Mouse (Mus musculus): ENCODE data around the gene Ube2e2. TPM values are rescaled to one million over a fixed set of nuclear protein-coding genes. Genes with fewer than 3 reads are reported as not detected.

The Ube2e2 gene
- polyA plus RNA-seq, 1 experiment from 2014 or later, result 65.7 TPM

- no peaks in the 10 kb centered on the region for H3K4me1 ChIP-seq
- WGBS, result 61% methylated on average over 4 of the region's 4 CpGs
- H3K9me3 ChIP-seq, result peaks cover 10% of the 10 kb centered on the region; the same call in 1 of the 2 replicates
- no peak overlapping the region for H3K27ac ChIP-seq
- H3K36me3 ChIP-seq (replicated peaks), result no peaks in the 10 kb centered on the region
- ATAC-seq (ENCODE audit: low FRiP score), result no peak
- H3K27me3 ChIP-seq, result no peaks in the 10 kb centered on the region
- no peak overlapping the region for H3K9ac ChIP-seq
- H3K4me2 ChIP-seq, result no peak overlapping the region
- H3K4me3 ChIP-seq (replicated peaks), result no peak overlapping the region
Measured at GRCm38 (mm10) chr14:18657777-18658753, 236.0 kb downstream of the Ube2e2 start.

GRCm38 (mm10) chr14:18649123-18649675, 244.9 kb downstream of the Ube2e2 start:
- WGBS, result 82% methylated on average over 2 of the region's 2 CpGs

GRCm38 (mm10) chr14:18641656-18642055, 252.4 kb downstream of the Ube2e2 start:
- Histone ChIP-seq H3K27me3 (no peaks in the 10 kb centered on the region), H3K4me1 (no peaks in the 10 kb centered on the region), H3K36me3 (replicated peaks) (no peaks in the 10 kb centered on the region), H3K4me2 (no peak overlapping the region), H3K9ac (no peak overlapping the region), H3K27ac (no peak overlapping the region), H3K4me3 (replicated peaks) (no peak overlapping the region), H3K9me3 (no peaks in the 10 kb centered on the region)
- WGBS, result 93% methylated on average over 4 of the region's 4 CpGs
- no peak for ATAC-seq (ENCODE audit: low FRiP score)

More at GRCm38 (mm10) chr14:18649123-18649675, 244.9 kb downstream of the Ube2e2 start:
- Histone ChIP-seq H3K36me3 (replicated peaks) (no peaks in the 10 kb centered on the region), H3K9me3 (no peaks in the 10 kb centered on the region), H3K4me2 (no peak overlapping the region), H3K27me3 (no peaks in the 10 kb centered on the region), H3K27ac (no peak overlapping the region), H3K4me3 (replicated peaks) (no peak overlapping the region), H3K9ac (no peak overlapping the region), H3K4me1 (no peaks in the 10 kb centered on the region)
- ATAC-seq (ENCODE audit: low FRiP score), result no peak

- ATAC-seq (ENCODE audit: low FRiP score), result peak; percentile 39; the same call in 1 of the 2 replicates
- 68% methylated on average over 2 of the region's 2 CpGs for WGBS
- no peaks in the 10 kb centered on the region for H3K36me3 ChIP-seq (replicated peaks)
- no peak overlapping the region for H3K4me3 ChIP-seq (replicated peaks)
- H3K4me1 ChIP-seq, result no peaks in the 10 kb centered on the region
- no peak overlapping the region for H3K27ac ChIP-seq
- H3K4me2 ChIP-seq, result no peak overlapping the region
- H3K9me3 ChIP-seq, result no peaks in the 10 kb centered on the region
- H3K9ac ChIP-seq, result no peak overlapping the region
- no peaks in the 10 kb centered on the region for H3K27me3 ChIP-seq
Measured at GRCm38 (mm10) chr14:18638753-18639456, 255.2 kb downstream of the Ube2e2 start.

GRCm38 (mm10) chr14:18637739-18638138, 256.3 kb downstream of the Ube2e2 start:
- no peak for ATAC-seq (ENCODE audit: low FRiP score)
- WGBS, result 85% methylated on average over 1 of the region's 1 CpGs
- Histone ChIP-seq H3K9me3 (no peaks in the 10 kb centered on the region), H3K4me1 (no peaks in the 10 kb centered on the region), H3K4me2 (no peak overlapping the region), H3K4me3 (replicated peaks) (no peak overlapping the region), H3K9ac (no peak overlapping the region), H3K36me3 (replicated peaks) (no peaks in the 10 kb centered on the region), H3K27me3 (no peaks in the 10 kb centered on the region), H3K27ac (no peak overlapping the region)

GRCm38 (mm10) chr14:18628170-18628569, 265.9 kb downstream of the Ube2e2 start:
- Histone ChIP-seq H3K36me3 (replicated peaks) (no peaks in the 10 kb centered on the region), H3K27me3 (no peaks in the 10 kb centered on the region), H3K4me2 (no peak overlapping the region), H3K9ac (no peak overlapping the region), H3K4me1 (no peaks in the 10 kb centered on the region), H3K27ac (no peak overlapping the region), H3K9me3 (no peaks in the 10 kb centered on the region), H3K4me3 (replicated peaks) (no peak overlapping the region)
- 83% methylated on average over 1 of the region's 1 CpGs for WGBS
- no peak for ATAC-seq (ENCODE audit: low FRiP score)

GRCm38 (mm10) chr14:18618603-18619002, 275.5 kb downstream of the Ube2e2 start:
- H3K4me2 ChIP-seq, result no peak overlapping the region
- H3K9ac ChIP-seq, result no peak overlapping the region
- no peak overlapping the region for H3K4me3 ChIP-seq (replicated peaks)
- H3K36me3 ChIP-seq (replicated peaks), result no peaks in the 10 kb centered on the region
- no peak overlapping the region for H3K27ac ChIP-seq
- 82% methylated on average over 2 of the region's 2 CpGs for WGBS
- ATAC-seq (ENCODE audit: low FRiP score), result no peak
- no peaks in the 10 kb centered on the region for H3K9me3 ChIP-seq
- no peaks in the 10 kb centered on the region for H3K4me1 ChIP-seq
- no peaks in the 10 kb centered on the region for H3K27me3 ChIP-seq

- H3K27ac ChIP-seq, result no peak overlapping the region
- no peak for ATAC-seq (ENCODE audit: low FRiP score)
- no peaks in the 10 kb centered on the region for H3K36me3 ChIP-seq (replicated peaks)
- no peaks in the 10 kb centered on the region for H3K9me3 ChIP-seq
- H3K9ac ChIP-seq, result no peak overlapping the region
- H3K4me1 ChIP-seq, result no peaks in the 10 kb centered on the region
- 81% methylated on average over 1 of the region's 1 CpGs for WGBS
- H3K4me2 ChIP-seq, result no peak overlapping the region
- H3K27me3 ChIP-seq, result no peaks in the 10 kb centered on the region
- no peak overlapping the region for H3K4me3 ChIP-seq (replicated peaks)
Measured at GRCm38 (mm10) chr14:18601927-18602326, 292.1 kb downstream of the Ube2e2 start.

- Histone ChIP-seq H3K4me3 (replicated peaks) (no peak overlapping the region), H3K27me3 (no peaks in the 10 kb centered on the region), H3K36me3 (replicated peaks) (no peaks in the 10 kb centered on the region), H3K9me3 (no peaks in the 10 kb centered on the region), H3K9ac (no peak overlapping the region), H3K4me2 (no peak overlapping the region), H3K27ac (no peak overlapping the region), H3K4me1 (no peaks in the 10 kb centered on the region)
- peak; percentile 46; the same call in 1 of the 2 replicates for ATAC-seq (ENCODE audit: low FRiP score)
- WGBS, result 81% methylated on average over 4 of the region's 4 CpGs
Measured at GRCm38 (mm10) chr14:18586239-18587034, 307.6 kb downstream of the Ube2e2 start.

- Histone ChIP-seq H3K9ac (no peak overlapping the region), H3K27me3 (no peaks in the 10 kb centered on the region), H3K4me3 (replicated peaks) (no peak overlapping the region), H3K4me1 (no peaks in the 10 kb centered on the region), H3K27ac (no peak overlapping the region), H3K9me3 (no peaks in the 10 kb centered on the region), H3K4me2 (no peak overlapping the region), H3K36me3 (replicated peaks) (no peaks in the 10 kb centered on the region)
- ATAC-seq (ENCODE audit: low FRiP score), result no peak
- WGBS, result 91% methylated on average over 4 of the region's 4 CpGs
Measured at GRCm38 (mm10) chr14:18581735-18582134, 312.3 kb downstream of the Ube2e2 start.

- no peaks in the 10 kb centered on the region for H3K9me3 ChIP-seq
- H3K4me1 ChIP-seq, result peaks cover 16% of the 10 kb centered on the region
- H3K27ac ChIP-seq, result no peak overlapping the region
- peaks cover 3% of the 10 kb centered on the region; the same call in 1 of the 2 replicates for H3K27me3 ChIP-seq
- no peaks in the 10 kb centered on the region for H3K36me3 ChIP-seq (replicated peaks)
- no peak overlapping the region for H3K4me2 ChIP-seq
- WGBS, result 68% methylated on average over 2 of the region's 2 CpGs
- H3K9ac ChIP-seq, result no peak overlapping the region
- no peak overlapping the region for H3K4me3 ChIP-seq (replicated peaks)
- no peak for ATAC-seq (ENCODE audit: low FRiP score)
Measured at GRCm38 (mm10) chr14:18574756-18575155, 319.3 kb downstream of the Ube2e2 start.

All from forebrain, embryonic 12.5 days (tissue).